Mouse (Mus musculus): Measurements from ENCODE around the gene Adgrb3. TPM values are rescaled to one million over a fixed set of nuclear protein-coding genes. Genes with fewer than 3 reads are reported as not detected.

Adgrb3 gene
- polyA plus RNA-seq, 1 experiment from 2014 or later, result 68.6 TPM

DNA sequence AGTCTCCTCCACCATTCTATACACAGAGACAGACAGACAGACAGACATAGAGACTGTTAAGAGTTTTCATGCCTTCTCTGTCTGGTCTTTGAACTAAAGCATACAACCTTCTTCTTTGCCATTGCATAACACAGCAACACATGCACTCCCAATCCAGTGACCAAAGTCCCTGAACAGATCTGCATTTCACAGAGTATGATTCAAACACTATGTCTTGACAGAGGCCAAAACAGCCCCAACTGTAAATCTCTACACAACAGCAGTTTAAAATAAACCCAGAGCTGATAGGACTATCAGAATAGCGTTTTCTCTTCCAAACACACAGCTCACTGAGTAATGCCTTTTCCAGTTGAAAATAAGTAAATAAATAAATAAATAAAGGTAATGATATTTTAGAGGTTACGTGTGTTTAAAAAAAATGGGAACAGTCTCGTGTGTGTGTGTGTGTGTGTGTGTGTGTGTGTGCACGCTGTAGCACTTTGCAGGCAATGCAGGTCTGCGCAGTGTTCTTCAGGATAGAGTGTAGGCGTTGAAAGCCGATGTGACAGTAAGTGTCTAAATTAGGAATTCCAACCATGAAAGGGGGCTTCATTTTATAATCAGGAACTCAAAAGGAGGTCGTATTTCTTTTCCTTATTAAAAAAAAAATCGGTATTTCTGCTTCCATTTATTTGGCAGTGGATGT lies 1.3 kb downstream of the Adgrb3 start:
- 21% methylated on average over 9 of the region's 9 CpGs for WGBS
- H3K4me2 ChIP-seq (ENCODE audit: low read length), result peak overlapping the region; percentile 72
- peaks cover 24% of the 10 kb centered on the region for H3K4me1 ChIP-seq (ENCODE audit: control insufficient read depth, insufficient read depth, low read length)
- no peak for ATAC-seq
- peak overlapping the region; percentile 75 for H3K9ac ChIP-seq (ENCODE audit: low read depth, low read length)
- H3K36me3 ChIP-seq (ENCODE audit: control insufficient read depth, insufficient read depth, low read length), result no peaks in the 10 kb centered on the region
- H3K27ac ChIP-seq (ENCODE audit: low read length), result peak overlapping the region; percentile 56; the same call in 1 of the 2 replicates
- H3K9me3 ChIP-seq (replicated peaks; ENCODE audit: control insufficient read depth, low read length, poor library complexity, severe bottlenecking), result no peaks in the 10 kb centered on the region
- peak overlapping the region; percentile 60 for H3K4me3 ChIP-seq (ENCODE audit: low read depth, low read length)
- H3K27me3 ChIP-seq (ENCODE audit: control insufficient read depth, insufficient read depth, low read depth, low read length), result no peaks in the 10 kb centered on the region

DNA sequence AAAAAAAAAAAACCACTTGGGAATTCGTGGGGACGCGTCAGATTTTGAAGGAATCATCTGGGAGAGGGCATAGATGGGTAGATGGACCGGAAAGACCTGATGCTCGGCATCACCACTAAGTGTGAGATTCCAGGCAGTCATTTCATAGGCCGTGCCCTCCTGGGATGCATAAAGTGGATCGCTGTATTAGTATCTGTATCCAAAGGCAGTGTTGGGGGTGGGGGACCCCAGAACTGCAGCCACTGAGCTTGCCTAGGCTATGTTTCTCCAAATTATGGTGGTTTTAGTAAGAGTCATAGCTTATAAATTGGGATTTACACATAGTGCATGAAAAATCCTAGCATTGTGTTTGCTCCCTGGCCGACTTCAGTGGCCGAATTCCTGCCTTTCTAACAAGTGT lies 2.1 kb downstream of the Adgrb3 start:
- H3K36me3 ChIP-seq (ENCODE audit: control insufficient read depth, insufficient read depth, low read length), result no peaks in the 10 kb centered on the region
- peak overlapping the region; percentile 60 for H3K4me3 ChIP-seq (ENCODE audit: low read depth, low read length)
- peak overlapping the region; percentile 31 for H3K27ac ChIP-seq (ENCODE audit: low read length)
- peaks cover 28% of the 10 kb centered on the region for H3K4me1 ChIP-seq (ENCODE audit: control insufficient read depth, insufficient read depth, low read length)
- no peaks in the 10 kb centered on the region for H3K27me3 ChIP-seq (ENCODE audit: control insufficient read depth, insufficient read depth, low read depth, low read length)
- no peak for ATAC-seq
- peak overlapping the region; percentile 72 for H3K4me2 ChIP-seq (ENCODE audit: low read length)
- no peaks in the 10 kb centered on the region for H3K9me3 ChIP-seq (replicated peaks; ENCODE audit: control insufficient read depth, low read length, poor library complexity, severe bottlenecking)
- WGBS, result 27% methylated on average over 9 of the region's 9 CpGs
- H3K9ac ChIP-seq (ENCODE audit: low read depth, low read length), result peak overlapping the region; percentile 75

DNA sequence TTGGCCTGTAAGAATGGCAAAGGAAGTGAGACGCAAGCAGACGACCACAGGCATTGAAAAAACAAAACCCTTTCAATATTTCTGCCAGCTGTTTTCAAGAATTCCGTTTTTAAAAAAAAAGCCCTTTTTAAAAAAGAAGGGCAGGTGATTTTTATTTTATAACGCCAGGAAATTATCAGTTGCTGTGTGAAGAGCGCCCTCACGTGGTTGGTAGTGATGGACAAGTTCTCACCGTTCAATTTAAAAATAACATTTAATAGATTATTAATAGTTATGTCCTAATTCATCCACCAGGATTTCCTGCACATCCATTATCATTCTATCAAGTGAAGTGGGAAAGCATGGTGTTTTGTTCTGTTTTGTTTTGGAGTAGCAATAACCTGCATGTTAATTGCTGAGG lies 2.7 kb downstream of the Adgrb3 start:
- ATAC-seq, result no peak

DNA sequence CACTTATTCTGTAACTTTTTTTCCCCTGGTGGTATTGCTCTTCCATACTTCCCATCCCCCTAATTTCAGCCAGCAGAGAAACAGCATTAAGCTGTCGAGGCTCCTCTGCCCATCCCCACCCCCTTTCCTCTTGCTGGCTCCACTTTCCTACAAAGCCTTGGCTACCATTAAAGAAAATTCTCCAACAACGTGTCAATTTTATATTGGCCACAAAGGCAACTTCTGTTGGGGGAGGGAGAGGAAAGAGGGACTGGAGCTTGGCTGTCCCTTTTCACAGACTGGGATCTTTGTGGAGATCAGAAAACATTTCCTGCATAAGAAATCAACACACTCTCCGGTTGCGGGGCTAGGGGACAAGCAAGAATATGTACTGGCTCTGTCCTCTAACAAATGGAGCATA lies 4.9 kb downstream of the Adgrb3 start:
- peak overlapping the region; percentile 60 for H3K4me3 ChIP-seq (ENCODE audit: low read depth, low read length)
- peak overlapping the region; percentile 72 for H3K4me2 ChIP-seq (ENCODE audit: low read length)
- no peaks in the 10 kb centered on the region for H3K9me3 ChIP-seq (replicated peaks; ENCODE audit: control insufficient read depth, low read length, poor library complexity, severe bottlenecking)
- no peak for ATAC-seq
- H3K27me3 ChIP-seq (ENCODE audit: control insufficient read depth, insufficient read depth, low read depth, low read length), result no peaks in the 10 kb centered on the region
- H3K36me3 ChIP-seq (ENCODE audit: control insufficient read depth, insufficient read depth, low read length), result no peaks in the 10 kb centered on the region
- no peak overlapping the region for H3K27ac ChIP-seq (ENCODE audit: low read length)
- WGBS, result 18% methylated on average over 4 of the region's 4 CpGs
- H3K4me1 ChIP-seq (ENCODE audit: control insufficient read depth, insufficient read depth, low read length), result peaks cover 30% of the 10 kb centered on the region
- peak overlapping the region; percentile 45; the same call in 1 of the 2 replicates for H3K9ac ChIP-seq (ENCODE audit: low read depth, low read length)

More for the DNA sequence above, 2.7 kb downstream of the Adgrb3 start:
- Histone ChIP-seq H3K9me3 (replicated peaks; ENCODE audit: control insufficient read depth, low read length, poor library complexity, severe bottlenecking) (no peaks in the 10 kb centered on the region), H3K4me1 (ENCODE audit: control insufficient read depth, insufficient read depth, low read length) (peaks cover 28% of the 10 kb centered on the region), H3K27ac (ENCODE audit: low read length) (peak overlapping the region; percentile 31), H3K4me3 (ENCODE audit: low read depth, low read length) (peak overlapping the region; percentile 60), H3K36me3 (ENCODE audit: control insufficient read depth, insufficient read depth, low read length) (no peaks in the 10 kb centered on the region), H3K9ac (ENCODE audit: low read depth, low read length) (peak overlapping the region; percentile 75), H3K27me3 (ENCODE audit: control insufficient read depth, insufficient read depth, low read depth, low read length) (no peaks in the 10 kb centered on the region), H3K4me2 (ENCODE audit: low read length) (peak overlapping the region; percentile 72)
- WGBS, result 3% methylated on average over 7 of the region's 7 CpGs

DNA sequence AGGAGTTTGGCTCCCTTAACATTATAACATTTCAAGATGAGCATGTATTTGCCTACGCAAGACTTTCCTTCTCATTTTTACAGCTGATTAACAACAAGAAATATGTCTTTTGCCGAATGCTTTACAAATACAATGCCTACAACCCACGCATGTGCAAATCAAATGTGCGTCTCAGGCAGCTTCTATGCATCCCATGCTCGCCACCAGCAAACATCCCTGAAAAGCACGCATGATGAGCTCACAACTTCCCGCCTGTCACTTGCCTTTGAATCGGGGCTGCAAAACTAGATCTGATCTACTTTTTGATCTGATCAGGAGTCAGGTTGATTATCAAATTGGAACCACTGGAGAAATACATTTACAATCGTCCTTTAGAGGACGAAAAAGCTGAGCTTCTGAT lies 5.5 kb downstream of the Adgrb3 start:
- Histone ChIP-seq H3K4me1 (ENCODE audit: control insufficient read depth, insufficient read depth, low read length) (peaks cover 30% of the 10 kb centered on the region), H3K36me3 (ENCODE audit: control insufficient read depth, insufficient read depth, low read length) (no peaks in the 10 kb centered on the region), H3K9me3 (replicated peaks; ENCODE audit: control insufficient read depth, low read length, poor library complexity, severe bottlenecking) (no peaks in the 10 kb centered on the region), H3K4me2 (ENCODE audit: low read length) (peak overlapping the region; percentile 72), H3K27me3 (ENCODE audit: control insufficient read depth, insufficient read depth, low read depth, low read length) (no peaks in the 10 kb centered on the region), H3K4me3 (ENCODE audit: low read depth, low read length) (peak overlapping the region; percentile 60), H3K9ac (ENCODE audit: low read depth, low read length) (peak overlapping the region; percentile 55; the same call in 1 of the 2 replicates), H3K27ac (ENCODE audit: low read length) (no peak overlapping the region)
- no peak for ATAC-seq
- WGBS, result 46% methylated on average over 10 of the region's 10 CpGs

DNA sequence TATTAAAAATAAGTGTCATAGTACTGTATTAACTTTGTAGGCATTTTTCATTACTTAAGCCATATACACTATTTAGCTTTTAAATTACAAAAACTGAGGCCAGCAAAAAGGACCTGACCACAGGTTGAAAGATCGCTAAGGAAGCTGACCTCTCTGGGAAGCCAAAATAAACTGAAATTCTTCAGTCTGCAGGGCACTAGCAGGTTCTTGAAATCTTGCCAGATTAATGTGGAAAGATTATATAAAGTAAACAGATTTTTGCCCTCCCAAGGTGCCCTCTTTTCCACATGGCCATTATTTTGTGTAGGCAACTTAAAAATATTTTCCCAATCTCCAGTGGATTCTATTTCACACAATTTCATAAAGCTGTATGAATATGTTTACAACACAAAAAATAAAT lies 14.0 kb downstream of the Adgrb3 start:
- 85% methylated on average over 1 of the region's 1 CpGs for WGBS
- Histone ChIP-seq H3K4me1 (ENCODE audit: control insufficient read depth, insufficient read depth, low read length) (no peaks in the 10 kb centered on the region), H3K9me3 (replicated peaks; ENCODE audit: control insufficient read depth, low read length, poor library complexity, severe bottlenecking) (no peaks in the 10 kb centered on the region), H3K4me2 (ENCODE audit: low read length) (no peak overlapping the region), H3K27me3 (ENCODE audit: control insufficient read depth, insufficient read depth, low read depth, low read length) (no peaks in the 10 kb centered on the region), H3K4me3 (ENCODE audit: low read depth, low read length) (no peak overlapping the region), H3K9ac (ENCODE audit: low read depth, low read length) (no peak overlapping the region), H3K27ac (ENCODE audit: low read length) (no peak overlapping the region), H3K36me3 (ENCODE audit: control insufficient read depth, insufficient read depth, low read length) (no peaks in the 10 kb centered on the region)
- ATAC-seq, result no peak

DNA sequence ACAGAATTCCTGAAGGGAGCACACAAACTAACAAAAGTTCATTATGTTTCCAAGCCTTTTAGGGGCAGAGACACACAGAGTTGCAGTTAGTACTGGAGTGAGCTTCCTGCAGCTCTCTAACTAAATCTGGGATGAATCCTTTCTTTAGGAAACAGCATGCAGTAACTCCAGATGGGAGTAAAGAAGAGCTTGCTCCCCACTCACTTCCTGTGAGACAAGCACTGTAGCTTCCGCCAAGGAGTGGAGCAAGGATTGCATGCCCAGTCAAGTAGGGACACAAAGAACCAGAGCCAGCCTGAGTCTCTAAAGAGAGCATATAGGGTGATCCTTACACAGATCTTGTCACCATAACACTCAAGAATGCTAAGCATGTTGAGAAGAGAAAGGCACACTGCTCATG lies 50.7 kb downstream of the Adgrb3 start:
- ATAC-seq, result no peak
- Histone ChIP-seq H3K36me3 (ENCODE audit: control insufficient read depth, insufficient read depth, low read length) (no peaks in the 10 kb centered on the region), H3K27ac (ENCODE audit: low read length) (no peak overlapping the region), H3K9ac (ENCODE audit: low read depth, low read length) (no peak overlapping the region), H3K4me1 (ENCODE audit: control insufficient read depth, insufficient read depth, low read length) (0 out of 2 replicates have a peak, but pooled peaks cover 2% of the 10 kb centered on the region), H3K4me3 (ENCODE audit: low read depth, low read length) (no peak overlapping the region), H3K4me2 (ENCODE audit: low read length) (no peak overlapping the region), H3K9me3 (replicated peaks; ENCODE audit: control insufficient read depth, low read length, poor library complexity, severe bottlenecking) (no peaks in the 10 kb centered on the region), H3K27me3 (ENCODE audit: control insufficient read depth, insufficient read depth, low read depth, low read length) (no peaks in the 10 kb centered on the region)
- WGBS, result 74% methylated on average over 1 of the region's 1 CpGs

DNA sequence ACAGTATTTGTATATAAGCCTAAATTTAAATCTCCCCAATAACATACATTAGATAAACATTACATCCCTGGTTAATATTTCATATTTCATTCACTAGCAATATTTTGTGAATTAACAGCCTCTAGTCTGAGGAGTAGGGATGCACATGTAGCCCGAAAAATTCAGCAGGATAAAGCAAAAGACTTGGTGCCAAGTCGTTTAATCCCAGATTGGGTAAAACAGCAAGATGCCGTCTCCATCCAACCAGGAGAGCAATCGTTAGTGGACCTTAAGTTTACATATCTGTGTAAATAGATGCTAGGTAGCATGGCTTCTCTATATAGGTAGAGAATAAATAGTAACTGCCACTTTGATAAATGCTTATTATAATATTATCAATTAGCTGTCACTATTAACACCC lies 52.0 kb downstream of the Adgrb3 start:
- H3K27me3 ChIP-seq (ENCODE audit: control insufficient read depth, insufficient read depth, low read depth, low read length), result no peaks in the 10 kb centered on the region
- WGBS, result 81% methylated on average over 4 of the region's 4 CpGs
- H3K27ac ChIP-seq (ENCODE audit: low read length), result no peak overlapping the region
- H3K9ac ChIP-seq (ENCODE audit: low read depth, low read length), result no peak overlapping the region
- no peak for ATAC-seq
- no peak overlapping the region for H3K4me2 ChIP-seq (ENCODE audit: low read length)
- no peaks in the 10 kb centered on the region for H3K36me3 ChIP-seq (ENCODE audit: control insufficient read depth, insufficient read depth, low read length)
- no peaks in the 10 kb centered on the region for H3K9me3 ChIP-seq (replicated peaks; ENCODE audit: control insufficient read depth, low read length, poor library complexity, severe bottlenecking)
- H3K4me3 ChIP-seq (ENCODE audit: low read depth, low read length), result no peak overlapping the region
- 0 out of 2 replicates have a peak, but pooled peaks cover 2% of the 10 kb centered on the region for H3K4me1 ChIP-seq (ENCODE audit: control insufficient read depth, insufficient read depth, low read length)

DNA sequence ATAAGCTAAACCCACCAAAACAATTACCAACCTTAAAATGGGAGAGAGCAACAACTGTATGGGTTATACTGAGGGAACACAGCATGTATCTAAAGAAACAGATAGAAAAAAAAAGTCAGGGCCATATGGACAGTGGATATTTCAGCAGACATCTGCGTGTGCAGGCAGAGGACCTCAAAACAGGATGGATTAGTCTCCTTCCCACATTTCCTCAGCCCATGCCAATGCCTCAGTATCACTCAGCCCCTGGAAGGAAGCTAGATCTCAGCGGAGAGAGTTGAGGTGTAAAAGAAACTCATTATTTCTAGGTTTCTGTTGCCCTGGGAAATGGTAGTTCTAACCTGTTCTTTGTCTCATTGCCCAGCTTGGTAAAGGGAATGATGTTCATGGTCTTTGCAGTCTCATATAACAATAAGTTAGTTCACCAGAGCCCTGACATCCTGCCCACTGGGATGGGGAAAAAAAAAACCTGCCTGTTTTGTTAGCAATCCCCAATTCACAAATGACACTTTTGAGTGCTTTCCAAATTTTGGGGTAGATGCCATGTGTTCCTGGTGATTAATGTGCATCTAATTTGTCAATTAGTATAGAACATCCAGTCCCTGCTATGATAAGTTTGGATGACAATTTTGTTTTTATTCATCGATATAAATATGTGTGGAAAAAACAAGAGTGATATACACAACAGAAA lies 53.9 kb downstream of the Adgrb3 start:
- no peak for ATAC-seq
- 93% methylated on average over 3 of the region's 3 CpGs for WGBS
- H3K27me3 ChIP-seq (ENCODE audit: control insufficient read depth, insufficient read depth, low read depth, low read length), result no peaks in the 10 kb centered on the region
- no peak overlapping the region for H3K9ac ChIP-seq (ENCODE audit: low read depth, low read length)
- no peak overlapping the region for H3K27ac ChIP-seq (ENCODE audit: low read length)
- no peak overlapping the region for H3K4me3 ChIP-seq (ENCODE audit: low read depth, low read length)
- no peak overlapping the region for H3K4me2 ChIP-seq (ENCODE audit: low read length)
- H3K9me3 ChIP-seq (replicated peaks; ENCODE audit: control insufficient read depth, low read length, poor library complexity, severe bottlenecking), result no peaks in the 10 kb centered on the region
- H3K4me1 ChIP-seq (ENCODE audit: control insufficient read depth, insufficient read depth, low read length), result 0 out of 2 replicates have a peak, but pooled peaks cover 2% of the 10 kb centered on the region
- no peaks in the 10 kb centered on the region for H3K36me3 ChIP-seq (ENCODE audit: control insufficient read depth, insufficient read depth, low read length)
